ENCODE assay signal across 8 mouse cellular contexts in the genomic region with DNA sequence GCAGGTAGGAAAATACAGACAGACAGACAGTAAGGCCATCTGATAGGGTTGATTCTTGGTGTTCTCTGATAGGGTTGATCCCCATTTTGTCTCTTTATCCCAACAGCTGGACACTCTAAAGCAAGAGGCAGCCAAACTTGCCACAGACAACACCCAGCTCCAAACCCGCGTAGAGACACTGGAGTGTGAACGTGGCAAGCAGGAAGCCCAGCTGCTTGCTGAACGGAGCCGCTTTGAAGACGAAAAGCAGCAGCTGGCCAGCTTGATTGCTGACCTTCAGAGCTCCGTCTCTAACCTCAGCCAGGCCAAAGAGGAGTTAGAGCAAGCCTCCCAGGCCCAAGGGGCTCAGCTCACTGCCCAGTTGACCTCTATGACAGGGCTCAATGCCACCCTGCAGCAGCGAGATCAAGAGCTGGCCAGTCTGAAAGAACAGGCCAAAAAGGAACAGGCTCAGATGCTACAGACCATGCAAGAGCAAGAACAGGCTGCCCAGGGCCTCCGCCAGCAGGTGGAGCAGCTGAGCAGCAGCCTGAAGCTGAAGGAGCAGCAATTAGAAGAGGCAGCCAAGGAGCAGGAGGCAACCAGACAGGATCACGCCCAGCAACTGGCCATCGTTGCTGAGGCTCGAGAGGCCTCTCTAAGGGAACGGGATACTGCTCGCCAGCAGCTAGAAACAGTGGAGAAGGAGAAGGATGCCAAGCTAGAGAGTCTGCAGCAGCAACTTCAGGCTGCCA. TPM values are rescaled to one million over a fixed set of nuclear protein-coding genes. Genes with fewer than 3 reads are reported as not detected.
DNase-seq lines count a peak whose midpoint lies in the region; ATAC-seq and TF ChIP-seq lines count a peak whose summit lies in the region.

No protein-coding gene starts in this region.

- ATAC-seq in CD4-positive, CD25-positive, alpha-beta regulatory T cell, adult 4 months, result peak; percentile 60
- ATAC-seq in erythroid progenitor cell, adult 5-6 weeks (replicated peaks; ENCODE audit: low FRiP score, poor library complexity, severe bottlenecking), result peak; percentile 64
- ATAC-seq in heart, embryonic 15.5 days (replicated peaks; ENCODE audit: insufficient number of reproducible peaks, insufficient read depth, low FRiP score, low read depth), result peak; percentile 53
- ATAC-seq in liver, postnatal 0 days, result peak; percentile 43
- peak; percentile 71 for ATAC-seq in neutrophil, adult 5-6 weeks (ENCODE audit: extremely low read depth, insufficient number of reproducible peaks, low FRiP score, poor library complexity, severe bottlenecking)

- no peak overlapping the region for H3K4me2 ChIP-seq in heart, embryonic 15.5 days
- no peak overlapping the region for H3K4me2 ChIP-seq in liver, postnatal 0 days (ENCODE audit: low read depth, low read length)

- H3K4me3 ChIP-seq in heart, embryonic 15.5 days, result no peak overlapping the region
- H3K4me3 ChIP-seq in liver, postnatal 0 days (ENCODE audit: low read depth, low read length), result no peak overlapping the region

- no peak for TF ChIP-seq POLR2A in brain, embryonic 14.5 days (IDR thresholded peaks at IDR 0.05; ENCODE audit: borderline replicate concordance, extremely low read depth, insufficient read depth, insufficient read length, poor library complexity, severe bottlenecking)

- H3K27me3 ChIP-seq in heart, embryonic 15.5 days, result no peaks in the 10 kb centered on the region
- no peaks in the 10 kb centered on the region for H3K27me3 ChIP-seq in liver, postnatal 0 days (ENCODE audit: insufficient read depth, low read length)

- H3K4me1 ChIP-seq in heart, embryonic 15.5 days (replicated peaks), result 0 out of 2 replicates have a peak, but pooled peaks cover 4% of the 10 kb centered on the region
- no peaks in the 10 kb centered on the region for H3K4me1 ChIP-seq in liver, postnatal 0 days (ENCODE audit: insufficient read depth)

- peak; percentile 95 for TF ChIP-seq CTCF in brain, embryonic 14.5 days (IDR thresholded peaks at IDR 0.05; ENCODE audit: borderline replicate concordance, extremely low read depth, insufficient read depth, insufficient read length)
- peak; percentile 96 for TF ChIP-seq CTCF in liver, postnatal 0 days (IDR thresholded peaks at IDR 0.05; ENCODE audit: low read depth)

- peaks cover 94% of the 10 kb centered on the region for H3K36me3 ChIP-seq in heart, embryonic 15.5 days
- peaks cover 95% of the 10 kb centered on the region for H3K36me3 ChIP-seq in liver, postnatal 0 days (replicated peaks; ENCODE audit: insufficient read depth, low read length)

- H3K9ac ChIP-seq in heart, embryonic 15.5 days, result no peak overlapping the region
- H3K9ac ChIP-seq in liver, postnatal 0 days (replicated peaks), result no peak overlapping the region

- peak; percentile 82 for DNase-seq in brain, embryonic 14.5 days (ENCODE audit: low read depth)
- peak; percentile 91 to 93 for DNase-seq in kidney, postnatal 4 days
- DNase-seq in liver, postnatal 0 days, result peak; percentile 81
- DNase-seq in testis, postnatal 10 days (ENCODE audit: low spot score), result peak; percentile 93

- H3K27ac ChIP-seq in heart, embryonic 15.5 days, result peak overlapping the region; percentile 41
- 0 out of 2 replicates have a peak overlapping the region, but pooled peaks have one; percentile 22 for H3K27ac ChIP-seq in liver, postnatal 0 days (ENCODE audit: low read depth)

- TF ChIP-seq EP300 in liver, postnatal 0 days (IDR thresholded peaks at IDR 0.05; ENCODE audit: low read depth), result no peak

- H3K9me3 ChIP-seq in heart, embryonic 15.5 days (replicated peaks), result no peaks in the 10 kb centered on the region
- H3K9me3 ChIP-seq in liver, postnatal 0 days (ENCODE audit: low read length), result no peaks in the 10 kb centered on the region

- WGBS in heart, embryonic 15.5 days, result 49% methylated on average over 14 of the region's 14 CpGs
- 68% methylated on average over 14 of the region's 14 CpGs for WGBS in liver, postnatal 0 days (ENCODE audit: insufficient replicate concordance)

RNA-seq across cellular contexts. Expression of a gene that starts 20.1 kb away (rescaled TPM):
- polyA plus RNA-seq in CD4-positive, CD25-positive, alpha-beta regulatory T cell, adult 4 months (2017; shearing (Covaris generic)), result 1 to 10 TPM; 4.5 to 5.7 TPM
- 18.4 and 19.6 TPM in 2 replicates for polyA plus RNA-seq in brain, embryonic 14.5 days (2012; rRNA removed)
- total RNA-seq in erythroid progenitor cell, adult 5-6 weeks (2015; ENCODE audit: low replicate concordance), result 10.1 and 23.5 TPM in 2 replicates
- 3.7 and 10.2 TPM in 2 replicates for total RNA-seq in erythroid progenitor cell, adult 5-6 weeks (2017; ENCODE audit: low replicate concordance)
- 1.5 and 2.3 TPM in 2 replicates for polyA plus RNA-seq in heart, embryonic 15.5 days (2015; fragmentation: Nextera tagmentation; extraction: Ambion mirVana)
- polyA plus RNA-seq in liver, postnatal 0 days (2015; fragmentation: Nextera tagmentation; extraction: Ambion mirVana), result 37.7 and 40.6 TPM in 2 replicates
- 12.2 and 13.6 TPM in 2 replicates for total RNA-seq in neutrophil, adult 5-6 weeks (2017)
